Mouse (Mus musculus) Muller cell, postnatal 12 days (primary cell): ENCODE data around the gene Shc2.

Experiments used
- DNase-seq: peaks from one replicate; pipeline ENCODE4 v3.0.0-alpha.2; 2015; ENCODE audit errors: inconsistent ontology term

Gene Shc2

GRCm38 (mm10) chr10:79615860-79616259 lies 21.9 kb downstream of the Shc2 start:
- DNase-seq: no peak

GRCm38 (mm10) chr10:79614305-79614643 lies 23.4 kb downstream of the Shc2 start:
- no peak for DNase-seq

- peak; percentile 76 for DNase-seq
These were observed 24.0 kb downstream of the Shc2 start, which contains the start of gene C2cd4c for GRCm38 (mm10) chr10:79613578-79614304. Gene C2cd4c, minus strand, starts transcription at chr10:79614025.

- peak; percentile 46 for DNase-seq
These were observed 25.3 kb downstream of the Shc2 start for GRCm38 (mm10) chr10:79612192-79613135.

- no peak for DNase-seq
These were observed 26.4 kb downstream of the Shc2 start for GRCm38 (mm10) chr10:79611296-79611695.

GRCm38 (mm10) chr10:79609276-79609675 lies 28.4 kb downstream of the Shc2 start:
- DNase-seq: no peak

- no peak for DNase-seq
These were observed 29.8 kb downstream of the Shc2 start for GRCm38 (mm10) chr10:79607892-79608291.

GRCm38 (mm10) chr10:79606537-79606936 lies 31.2 kb downstream of the Shc2 start:
- DNase-seq: peak; percentile 44

- no peak for DNase-seq
These were observed 39.8 kb downstream of the Shc2 start for GRCm38 (mm10) chr10:79597936-79598230.

GRCm38 (mm10) chr10:79597051-79597935 lies 40.4 kb downstream of the Shc2 start:
- no peak for DNase-seq

GRCm38 (mm10) chr10:79595590-79595929 lies 42.2 kb downstream of the Shc2 start:
- DNase-seq: no peak

GRCm38 (mm10) chr10:79594872-79595589 lies 42.7 kb downstream of the Shc2 start:
- peak; percentile 74 for DNase-seq

GRCm38 (mm10) chr10:79594111-79594510 lies 43.6 kb downstream of the Shc2 start:
- no peak for DNase-seq

- no peak for DNase-seq
These were observed 47.0 kb downstream of the Shc2 start for GRCm38 (mm10) chr10:79590702-79591101.

- no peak for DNase-seq
These were observed 50.0 kb downstream of the Shc2 start for GRCm38 (mm10) chr10:79587752-79588126.

- DNase-seq: no peak
These were observed 50.5 kb downstream of the Shc2 start, which contains the start of gene Theg for GRCm38 (mm10) chr10:79587061-79587751. Gene Theg, minus strand, starts transcription at chr10:79587331.

GRCm38 (mm10) chr10:79586243-79586642 lies 51.5 kb downstream of the Shc2 start:
- no peak for DNase-seq

- DNase-seq: no peak
These were observed 52.0 kb downstream of the Shc2 start for GRCm38 (mm10) chr10:79585723-79586122.

GRCm38 (mm10) chr10:79585136-79585535 lies 52.6 kb downstream of the Shc2 start:
- no peak for DNase-seq

GRCm38 (mm10) chr10:79584426-79584825 lies 53.3 kb downstream of the Shc2 start:
- DNase-seq: no peak

GRCm38 (mm10) chr10:79584021-79584420 lies 53.7 kb downstream of the Shc2 start:
- DNase-seq: no peak
